Mouse (Mus musculus): Measurements from ENCODE around the gene Ccdc12.

Gene Ccdc12

GRCm38 (mm10) chr9:110743456-110744323 is 87.4 kb downstream of the Ccdc12 start:
- peak in 1 of 2 experiments; percentile 37 for DNase-seq

DNA sequence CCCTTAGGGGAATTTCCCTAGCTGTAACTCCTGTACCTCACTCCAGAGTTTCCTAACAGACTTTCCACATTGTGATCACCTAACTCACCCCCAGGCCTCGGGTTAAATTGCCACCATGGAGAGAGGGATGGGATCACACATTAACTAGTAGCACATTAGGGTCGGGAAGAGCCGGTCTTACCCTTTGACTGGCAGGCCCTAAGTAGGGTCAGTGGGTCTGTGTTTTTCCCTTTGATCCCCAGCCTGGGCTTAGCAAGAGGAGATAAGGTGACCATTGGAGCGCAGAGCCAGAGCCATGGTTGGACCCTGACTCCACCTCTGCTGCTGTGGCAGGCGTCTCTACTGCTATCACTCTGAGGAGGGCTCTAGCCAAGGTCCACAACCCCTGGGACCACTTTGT is 89.4 kb downstream of the Ccdc12 start:
- no peak for DNase-seq

DNA sequence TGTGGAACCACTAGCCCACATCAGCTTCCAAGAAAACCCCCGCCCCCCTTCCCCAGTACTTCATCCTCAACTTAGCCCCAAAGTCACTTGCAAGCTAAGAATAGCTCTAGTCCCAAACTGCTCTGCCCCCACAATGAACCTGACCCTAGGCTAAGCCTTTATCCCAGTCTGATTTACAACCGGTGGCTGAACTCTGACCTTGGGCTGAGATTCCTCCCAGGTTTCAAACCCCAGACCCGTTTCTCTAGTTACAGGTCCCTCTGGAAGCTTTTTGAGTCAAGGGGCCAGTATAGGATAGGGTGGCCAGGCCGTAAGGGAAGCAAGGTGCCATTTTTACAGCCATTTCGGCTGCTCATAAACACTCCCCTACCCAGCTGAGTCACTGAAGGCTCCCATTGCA is 89.9 kb downstream of the Ccdc12 start:
- DNase-seq = no peak

GRCm38 (mm10) chr9:110746961-110747360 is 90.7 kb downstream of the Ccdc12 start, which contains the start of gene Pth1r:
Gene Pth1r, minus strand, starts transcription at chr9:110747145.
- DNase-seq = no peak

DNA sequence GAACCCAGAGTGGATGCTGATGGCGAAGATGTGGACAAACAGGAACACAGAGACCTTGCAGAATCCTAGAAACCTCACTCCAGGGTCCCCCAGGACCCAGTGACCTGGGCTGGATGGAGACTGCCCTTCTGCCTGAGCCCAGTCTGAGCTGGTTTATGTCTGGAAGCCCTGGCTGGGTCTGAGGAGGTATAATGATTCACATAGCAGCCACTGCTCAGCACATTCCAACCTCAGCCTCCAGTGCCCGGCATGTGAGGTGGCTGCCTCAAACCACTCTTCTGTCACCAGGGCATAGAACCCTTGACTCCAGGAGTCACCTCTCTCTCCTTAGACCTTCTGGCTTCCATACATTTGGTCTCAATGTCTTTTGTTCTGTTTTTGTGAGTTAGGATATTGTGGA is 92.1 kb downstream of the Ccdc12 start:
- no peak for DNase-seq

DNA sequence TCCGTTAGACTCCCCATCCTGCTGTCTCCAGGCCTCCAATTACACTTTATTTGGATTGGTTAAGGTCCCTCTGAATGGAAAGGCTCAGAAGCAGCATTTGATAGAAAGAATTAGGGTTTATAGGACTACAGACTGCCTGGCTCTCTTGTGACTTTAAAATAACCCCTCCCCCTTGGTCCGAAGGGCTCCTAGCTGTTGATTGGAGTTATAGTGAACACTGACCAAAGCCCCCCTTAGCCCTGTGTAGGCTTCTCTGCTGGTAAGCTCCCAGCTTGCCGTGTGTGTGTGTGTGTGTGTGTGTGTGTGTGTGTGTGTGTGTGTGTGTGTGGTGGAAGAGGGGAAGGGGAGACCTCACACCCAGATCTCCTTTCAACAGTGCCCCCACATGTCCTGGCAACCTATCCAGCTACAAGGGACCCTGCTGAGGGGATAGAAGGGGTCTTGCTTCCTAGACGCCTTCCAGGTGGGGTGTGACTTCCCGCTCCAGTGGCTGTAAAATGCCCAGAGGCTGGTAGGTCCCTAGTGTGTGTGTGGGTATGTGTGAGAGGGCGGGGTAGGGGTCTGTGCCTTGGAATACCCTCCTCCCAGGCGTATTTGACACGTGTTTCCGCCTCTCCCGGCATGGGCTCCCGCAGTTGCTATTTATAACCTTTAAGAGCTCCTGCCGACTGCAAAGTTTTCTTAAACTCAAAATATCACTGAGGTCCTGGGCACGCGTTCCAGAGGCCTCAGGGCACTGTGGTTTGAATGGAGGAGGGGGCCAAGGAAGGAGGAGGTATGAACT is 94.3 kb downstream of the Ccdc12 start:
- DNase-seq = no peak

DNA sequence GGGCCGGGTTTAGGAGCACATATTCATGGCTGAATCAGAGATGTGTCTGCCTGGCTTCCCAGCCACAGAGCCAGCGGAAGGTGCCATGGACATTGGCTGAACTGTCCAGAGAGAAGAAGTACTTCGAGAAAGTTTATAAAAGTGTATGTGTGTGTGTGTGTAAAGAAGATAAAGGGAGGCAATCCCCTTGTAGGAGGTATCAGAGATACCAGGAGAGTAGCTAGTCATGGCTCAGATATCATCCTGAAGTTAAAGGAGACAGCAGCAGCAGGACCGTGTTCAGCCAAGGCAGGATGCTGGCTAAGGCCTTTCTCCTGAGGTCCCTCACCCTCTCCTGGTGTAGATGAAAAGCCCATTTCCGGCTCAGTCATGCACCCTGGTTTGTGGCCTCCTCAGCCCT is 95.1 kb downstream of the Ccdc12 start:
- no peak for DNase-seq

DNA sequence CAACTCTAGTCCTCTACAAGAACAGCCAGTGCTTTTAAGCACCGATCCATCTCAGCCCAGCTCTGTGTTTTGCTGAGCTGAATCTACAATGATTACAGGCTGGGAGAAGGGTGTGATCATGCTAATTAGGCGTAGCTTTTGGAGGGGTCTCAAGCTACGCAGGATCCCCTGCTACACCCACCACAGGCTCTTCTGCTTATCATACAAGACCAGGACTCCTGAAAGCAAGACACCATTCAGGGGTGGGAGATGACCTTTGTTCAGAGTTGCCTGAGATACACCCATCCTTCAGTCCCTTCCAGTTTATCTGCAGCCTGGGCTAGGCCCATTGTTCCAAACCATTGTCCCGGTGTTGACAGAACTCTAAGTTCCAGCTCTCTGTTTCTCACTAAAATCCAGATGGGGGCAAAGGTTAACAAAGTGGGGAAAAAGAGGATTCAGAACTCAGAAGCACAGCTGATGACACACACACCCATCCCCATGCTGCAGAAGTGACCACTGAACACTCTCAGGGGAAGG is 96.7 kb downstream of the Ccdc12 start:
- no peak for DNase-seq

DNA sequence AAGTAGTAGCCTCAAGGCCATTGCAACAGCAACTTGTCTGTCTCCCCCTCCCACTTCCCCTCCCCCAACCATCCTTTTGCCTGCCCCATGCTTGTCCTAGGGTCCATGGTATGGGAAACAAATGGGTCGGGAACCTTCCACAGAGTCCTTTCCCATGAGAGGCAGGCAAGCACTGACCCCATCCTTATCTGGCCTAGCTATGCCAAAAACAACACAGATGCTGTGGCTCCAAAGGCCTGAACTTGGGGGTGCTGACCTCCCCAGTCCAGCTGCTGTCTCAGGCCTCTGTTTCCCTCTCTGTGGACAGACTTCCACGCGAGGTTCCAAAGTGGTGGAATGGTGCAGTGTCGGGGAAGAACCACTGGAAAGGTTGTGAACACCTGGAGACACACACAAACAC is 97.5 kb downstream of the Ccdc12 start:
- no peak for DNase-seq

GRCm38 (mm10) chr9:110757816-110758215 is 101.5 kb downstream of the Ccdc12 start:
- no peak for DNase-seq

GRCm38 (mm10) chr9:110758605-110759004 is 102.3 kb downstream of the Ccdc12 start:
- DNase-seq = peak; percentile 33 to 51

DNA sequence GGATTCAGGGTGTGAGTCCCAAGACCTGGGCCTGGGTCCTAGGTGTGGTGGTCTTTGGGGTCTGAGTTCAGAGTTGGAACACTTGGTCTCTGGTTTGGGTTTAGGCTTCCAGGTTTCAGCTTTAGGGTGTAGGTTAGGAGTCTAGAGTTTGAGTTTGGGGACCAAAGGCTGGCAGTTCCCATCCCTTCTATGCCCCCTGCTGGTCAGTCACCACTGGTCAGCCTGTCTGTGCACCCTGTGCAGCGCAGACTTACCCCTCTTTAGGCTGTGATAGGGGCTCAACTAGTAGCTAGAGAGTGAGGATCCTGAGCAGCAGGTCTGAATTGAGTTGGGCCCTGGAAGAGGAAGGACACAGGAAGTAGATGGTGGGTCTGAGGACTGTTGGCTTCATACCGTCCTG is 103.0 kb downstream of the Ccdc12 start:
- DNase-seq = peak in 1 of 2 experiments; percentile 39

- no peak for DNase-seq
Observed at GRCm38 (mm10) chr9:110760886-110761285, 104.6 kb downstream of the Ccdc12 start.
